Mouse (Mus musculus) bone marrow macrophage, adult 2 months (primary cell): ENCODE measurements around the gene Cdh7. TPM values are rescaled to one million over a fixed set of nuclear protein-coding genes. Genes with fewer than 3 reads are reported as not detected.
"Not testable (repeated sequence)": the region's sequence is repeated elsewhere in the genome, so short reads cannot be mapped to it uniquely, and the experiment has no call there.

Experiments
- H3K27ac ChIP-seq: 2 replicates; pipeline ENCODE4 v1.5.1; 2012; ENCODE audit warnings: low read depth, low read length; ENCODE audit not compliant: insufficient read depth
- H3K4me1 ChIP-seq: 2 replicates; pipeline ENCODE4 v1.6.1; 2012; ENCODE audit warnings: low read length; ENCODE audit not compliant: control insufficient read depth, insufficient read depth
- H3K4me3 ChIP-seq: 2 replicates; pipeline ENCODE4 v1.5.1; 2012; ENCODE audit warnings: mild to moderate bottlenecking, low read length, moderate library complexity; ENCODE audit not compliant: insufficient read depth
- CTCF ChIP-seq: IDR thresholded peaks from 2 replicates; pipeline ENCODE4 v1.5.1; 2012; ENCODE audit warnings: low read depth, mild to moderate bottlenecking, low read length, moderate library complexity
- POLR2A ChIP-seq: IDR thresholded peaks from 2 replicates; pipeline ENCODE4 v1.6.1; 2012; ENCODE audit warnings: mild to moderate bottlenecking, low read depth, low read length, borderline replicate concordance
- polyA plus RNA-seq: library from polyadenylated mRNA; stranded (reverse); fragments of >200 nt; gene quantifications from 2 replicates; pipeline ENCODE4 v1.2.4, GENCODE M21; 2012; ENCODE audit not compliant: missing spikeins, insufficient read depth, insufficient read length

Cdh7 gene
- polyA plus RNA-seq, 1 experiment, result not detected

DNA sequence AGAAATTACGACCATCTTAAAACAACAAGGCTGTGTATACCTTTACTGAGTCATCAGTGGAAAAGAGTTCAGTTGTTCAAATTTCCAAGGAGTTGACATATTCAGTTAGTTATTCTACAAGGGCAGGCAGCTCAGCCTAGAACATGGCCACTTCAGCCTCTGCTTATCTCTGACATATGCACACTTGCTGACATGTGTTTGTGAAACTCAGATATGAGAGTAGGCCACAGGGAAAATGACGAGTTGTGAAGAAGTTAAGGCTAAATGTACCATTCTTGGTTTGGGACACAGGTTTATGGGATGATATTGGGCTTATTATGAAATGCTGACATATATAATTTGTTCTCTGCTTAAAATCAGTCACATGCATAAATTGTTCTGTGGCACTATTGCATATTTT is 7.3 kb downstream of the Cdh7 start:
- Histone ChIP-seq H3K4me3 (no peak overlapping the region), H3K4me1 (no peaks in the 10 kb centered on the region), H3K27ac (no peak overlapping the region)
- TF ChIP-seq POLR2A (no peak), CTCF (no peak)

DNA sequence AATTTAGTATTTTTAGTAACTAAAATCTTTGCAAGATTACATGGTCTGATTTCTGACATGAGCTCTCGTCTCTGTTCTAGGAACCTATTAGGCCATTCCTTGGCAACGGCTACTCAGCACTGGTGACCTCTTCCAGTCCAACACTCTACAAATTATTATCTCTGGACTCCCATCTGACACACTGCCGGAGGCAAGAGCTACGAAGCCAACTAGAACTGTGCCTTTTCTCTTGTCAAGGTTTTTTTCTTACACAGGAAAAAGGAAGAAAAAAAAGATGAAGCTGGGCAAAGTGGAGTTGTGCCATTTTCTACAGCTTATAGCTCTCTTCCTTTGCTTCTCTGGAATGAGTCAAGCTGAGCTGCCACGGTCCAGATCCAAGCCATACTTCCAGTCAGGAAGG is 11.7 kb downstream of the Cdh7 start:
- Histone ChIP-seq H3K4me3 (no peak overlapping the region), H3K4me1 (no peaks in the 10 kb centered on the region), H3K27ac (no peak overlapping the region)
- no peak for TF ChIP-seq CTCF
- no peak for TF ChIP-seq POLR2A

DNA sequence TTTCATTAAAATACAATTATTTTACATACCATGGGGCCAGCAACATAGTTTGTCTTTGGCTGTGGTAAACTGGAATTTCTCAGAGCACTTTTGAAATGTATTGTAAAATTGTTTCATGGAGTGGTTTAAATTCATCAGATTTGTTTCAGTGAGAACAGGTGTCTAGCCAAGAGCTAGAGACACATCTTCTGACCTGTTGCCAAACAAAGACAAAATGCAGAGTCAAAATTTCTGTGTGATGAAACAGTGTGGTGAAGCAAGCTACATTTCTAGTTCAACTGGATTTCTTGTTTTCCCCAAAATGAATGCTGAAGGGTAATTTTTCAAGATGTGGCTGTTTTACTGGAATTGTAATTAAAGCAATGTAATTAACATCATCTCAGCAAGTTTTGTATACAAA is 22.2 kb downstream of the Cdh7 start:
- no peak overlapping the region for H3K27ac ChIP-seq
- no peaks in the 10 kb centered on the region for H3K4me1 ChIP-seq
- H3K4me3 ChIP-seq, result no peak overlapping the region
- TF ChIP-seq CTCF (no peak), POLR2A (no peak)

- Histone ChIP-seq H3K4me3 (no peak overlapping the region), H3K27ac (no peak overlapping the region), H3K4me1 (no peaks in the 10 kb centered on the region)
- TF ChIP-seq POLR2A (no peak), CTCF (no peak)
Measured at GRCm38 (mm10) chr1:110005038-110005437, 22.8 kb downstream of the Cdh7 start.

- no peak overlapping the region for H3K4me3 ChIP-seq
- H3K27ac ChIP-seq, result no peak overlapping the region
- TF ChIP-seq POLR2A (no peak), CTCF (no peak)
- no peaks in the 10 kb centered on the region for H3K4me1 ChIP-seq
Measured at GRCm38 (mm10) chr1:110012153-110012552, 29.9 kb downstream of the Cdh7 start.

DNA sequence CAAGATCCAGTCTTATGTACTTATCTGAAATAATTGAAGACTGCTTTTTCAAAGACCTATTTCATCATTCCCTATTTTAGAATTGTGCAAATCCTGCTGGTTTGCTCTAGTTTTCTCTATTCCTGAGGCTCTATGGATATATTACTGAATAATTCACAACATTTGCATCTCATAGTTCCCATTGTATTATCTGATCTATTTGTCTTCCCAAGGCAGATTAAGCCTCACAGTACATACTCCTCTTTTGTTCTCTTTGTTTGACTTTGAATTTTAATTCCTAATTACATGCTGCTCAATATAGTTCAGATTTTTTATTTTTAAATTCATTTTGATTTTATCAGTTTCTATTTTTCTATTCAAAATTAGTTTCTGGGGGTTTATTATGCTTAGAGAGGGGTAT is 74.1 kb downstream of the Cdh7 start:
- H3K4me3 ChIP-seq, result no peak overlapping the region
- H3K27ac ChIP-seq, result no peak overlapping the region
- TF ChIP-seq CTCF (no peak), POLR2A (no peak)
- no peaks in the 10 kb centered on the region for H3K4me1 ChIP-seq

DNA sequence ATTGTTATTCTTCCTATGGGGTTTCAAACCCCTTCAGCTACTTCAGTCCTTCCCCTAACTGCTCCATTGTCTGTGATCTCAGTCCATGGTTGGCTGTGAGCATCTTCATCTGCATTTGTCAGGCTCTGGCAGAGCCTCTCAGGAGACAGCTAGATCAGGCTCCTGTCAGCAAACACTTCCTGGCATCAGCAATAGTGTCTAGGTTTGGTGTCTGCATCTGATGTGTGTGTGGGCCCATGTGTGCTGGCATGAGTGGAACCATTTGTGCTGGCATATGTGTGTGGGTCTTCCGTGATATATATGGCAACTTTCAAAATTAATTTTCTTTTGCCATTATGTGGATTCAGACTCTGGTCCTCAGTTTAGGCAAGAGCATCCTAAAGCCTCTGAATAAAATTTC is 85.2 kb downstream of the Cdh7 start:
- Histone ChIP-seq H3K4me3 (no peak overlapping the region), H3K4me1 (no peaks in the 10 kb centered on the region), H3K27ac (no peak overlapping the region)
- TF ChIP-seq CTCF (no peak), POLR2A (no peak)

DNA sequence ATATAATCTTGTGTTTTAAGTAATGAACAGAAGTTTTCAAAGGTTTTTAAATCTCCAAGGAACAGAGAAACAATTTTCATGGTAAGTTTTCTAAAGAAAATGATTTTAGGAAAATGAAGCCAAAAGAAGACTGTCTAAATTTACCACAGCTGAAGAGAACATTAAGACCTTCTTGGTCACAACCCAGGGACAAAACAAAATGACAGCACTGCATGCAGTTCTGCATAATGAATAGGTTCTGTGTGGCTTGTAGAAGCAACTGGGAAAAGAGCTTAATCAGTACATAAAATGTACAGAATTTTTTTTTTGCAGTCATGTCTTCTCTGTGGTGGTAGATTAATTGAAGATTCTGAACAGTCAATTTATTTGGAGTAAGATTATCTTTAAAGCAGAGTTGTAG is 96.2 kb downstream of the Cdh7 start:
- Histone ChIP-seq H3K4me3 (no peak overlapping the region), H3K27ac (no peak overlapping the region), H3K4me1 (no peaks in the 10 kb centered on the region)
- TF ChIP-seq POLR2A, result no peak
- TF ChIP-seq CTCF, result no peak

- Histone ChIP-seq H3K4me1 (no peaks in the 10 kb centered on the region), H3K4me3 (no peak overlapping the region), H3K27ac (no peak overlapping the region)
- TF ChIP-seq CTCF (no peak), POLR2A (no peak)
Measured at GRCm38 (mm10) chr1:110118071-110118470, 135.8 kb downstream of the Cdh7 start.

DNA sequence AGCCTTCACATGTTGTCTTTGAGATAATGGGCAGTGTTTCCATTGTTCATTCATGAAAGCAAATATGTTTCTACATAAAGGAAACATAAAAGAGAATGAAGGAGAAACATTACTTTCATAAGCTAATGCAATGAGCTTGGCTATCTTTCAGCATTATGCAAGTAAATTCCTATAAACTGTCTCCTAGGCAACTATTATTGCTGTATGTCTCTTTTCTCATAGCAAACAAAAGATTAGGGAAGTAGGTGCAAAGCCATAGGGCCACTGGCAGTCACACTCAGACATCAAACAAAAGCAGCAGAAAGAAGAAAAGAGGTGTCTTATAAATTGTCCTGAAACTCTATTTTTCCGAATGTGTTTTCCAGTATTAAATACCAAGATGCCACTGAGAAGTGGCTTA is 136.6 kb downstream of the Cdh7 start:
- no peak overlapping the region for H3K4me3 ChIP-seq
- TF ChIP-seq POLR2A (no peak), CTCF (no peak)
- no peaks in the 10 kb centered on the region for H3K4me1 ChIP-seq
- no peak overlapping the region for H3K27ac ChIP-seq

GRCm38 (mm10) chr1:110171459-110171858 is 189.2 kb downstream of the Cdh7 start:
- not testable (repeated sequence) for H3K27ac ChIP-seq, H3K4me3 ChIP-seq, H3K4me1 ChIP-seq
